Mouse (Mus musculus) lung, postnatal 14 days (tissue): ENCODE measurements at regions not wholly inside any gene's neighbourhood (a gene's known extent, or its start where the extent isn't known, plus 50 kb on each side); places are given as distances from the start of the nearest gene placed in this dataset.

ENCODE experiments used
- DNase-seq: peaks from one replicate; pipeline ENCODE4 v3.0.0; 2021

DNA sequence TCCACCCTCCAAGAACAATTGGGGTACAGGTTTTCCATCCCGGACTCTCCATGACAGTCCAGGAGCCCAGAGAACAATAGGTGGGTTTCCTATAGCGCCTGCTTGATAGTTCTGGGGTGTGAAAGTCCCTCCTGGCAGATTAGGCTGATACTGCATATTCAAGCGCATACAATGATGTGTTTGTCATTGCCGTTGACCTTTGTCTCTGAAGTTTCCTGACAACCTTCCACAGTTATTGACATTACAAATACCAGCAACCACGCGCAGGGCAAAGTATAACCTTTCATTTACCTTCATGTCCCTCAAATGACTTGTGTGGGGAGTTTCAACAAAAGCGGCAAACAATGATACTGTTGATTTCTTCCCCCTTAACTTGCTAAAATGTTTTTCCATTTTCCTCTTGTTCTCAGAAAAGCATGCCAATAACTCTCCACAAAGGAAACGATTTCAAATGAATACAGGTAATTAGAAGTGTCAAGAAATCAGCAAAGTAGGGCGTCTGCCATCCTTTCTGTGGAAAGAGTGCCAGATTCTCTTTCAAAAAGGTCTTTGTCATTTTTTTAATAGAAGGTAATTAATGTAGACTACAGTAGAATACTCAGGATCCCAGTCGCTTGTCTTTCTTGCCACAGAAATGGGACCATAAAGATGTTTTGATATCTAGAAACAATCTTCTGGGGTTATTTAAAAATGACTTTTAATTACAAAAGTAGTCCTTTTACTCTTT, 60.9 kb upstream of the BC052040 start:
- DNase-seq, result no peak

DNA sequence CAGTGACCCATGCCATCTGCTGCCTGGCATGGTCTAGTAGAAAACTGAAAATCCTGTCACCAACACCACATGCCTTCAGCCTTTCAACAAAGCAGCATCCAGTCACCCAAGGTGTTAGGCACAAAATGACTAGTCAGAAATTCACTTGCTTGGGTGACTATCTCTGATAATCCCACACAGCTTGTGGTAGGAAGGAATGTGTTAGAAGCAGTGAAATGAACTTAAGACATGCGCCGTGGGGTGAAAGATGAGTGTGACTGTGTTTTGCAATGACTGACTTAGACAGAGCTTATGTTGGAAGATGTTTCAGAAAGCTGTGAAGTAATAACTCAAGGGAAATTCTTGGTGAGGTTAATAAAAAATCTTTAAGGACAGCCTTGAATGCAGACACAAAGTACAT, 51.6 kb upstream of the BC052040 start:
- no peak for DNase-seq
